7 mouse cellular contexts compared by ENCODE assay signal in the genomic region with DNA sequence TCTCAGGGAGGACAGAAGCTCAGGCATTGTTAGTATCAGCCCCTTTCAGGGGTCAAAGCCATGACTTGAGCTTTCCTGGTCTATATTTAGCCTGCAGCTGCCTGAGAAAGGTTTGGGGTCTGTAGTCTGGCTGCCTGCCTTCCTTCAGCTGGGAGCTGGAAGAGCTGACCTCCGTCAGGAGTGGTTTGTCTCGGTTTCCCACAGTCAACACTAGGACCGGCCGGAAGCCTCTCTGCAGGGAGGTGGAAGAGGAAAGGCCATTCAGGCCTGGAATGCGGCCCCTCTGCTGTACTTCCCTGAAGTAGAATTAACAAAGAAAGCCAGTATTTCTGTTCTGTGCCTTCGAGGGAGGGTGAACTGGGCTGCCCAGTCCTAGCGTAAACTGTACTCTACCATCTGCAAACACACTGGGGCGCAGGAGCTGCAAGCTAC.
DNase-seq lines count a peak whose midpoint lies in the region; ATAC-seq and TF ChIP-seq lines count a peak whose summit lies in the region.

No protein-coding gene starts in this region.

- no peaks in the 10 kb centered on the region for H3K36me3 ChIP-seq in embryonic facial prominence, embryonic 14.5 days (ENCODE audit: control insufficient read depth, insufficient read depth, low read length)
- H3K36me3 ChIP-seq in hindbrain, embryonic 13.5 days: no peaks in the 10 kb centered on the region
- no peaks in the 10 kb centered on the region for H3K36me3 ChIP-seq in liver, adult 2 months (ENCODE audit: control insufficient read depth, insufficient read depth, low read length)
- H3K36me3 ChIP-seq in neural tube, embryonic 15.5 days: no peaks in the 10 kb centered on the region

- H3K79me2 ChIP-seq in liver, adult 2 months (ENCODE audit: control insufficient read depth, insufficient read depth, low read length): peaks cover 4% of the 10 kb centered on the region; the same call in 1 of the 2 replicates

- whole genome bisulfite sequencing in embryonic facial prominence, embryonic 14.5 days: 29% methylated on average over 8 of the region's 8 CpGs
- WGBS in hindbrain, embryonic 13.5 days: 27% methylated on average over 8 of the region's 8 CpGs
- WGBS in liver, adult 2 months: 71% methylated on average over 8 of the region's 8 CpGs
- WGBS in neural tube, embryonic 15.5 days: 29% methylated on average over 8 of the region's 8 CpGs

- peak; percentile 59 to 62 for DNase-seq in adrenal gland, postnatal 36 days
- DNase-seq in embryonic facial prominence, embryonic 14.5 days (ENCODE audit: low spot score): peak; percentile 87
- no peak for DNase-seq in liver, adult 2 months (ENCODE audit: extremely low read depth, low read depth, low spot score)
- DNase-seq in left cerebral cortex, adult 8-10 months (ENCODE audit: low spot score in 2 of 2): no peak

- no peaks in the 10 kb centered on the region for H3K27me3 ChIP-seq in embryonic facial prominence, embryonic 14.5 days (replicated peaks; ENCODE audit: control insufficient read depth, insufficient read depth, low read length)
- H3K27me3 ChIP-seq in hindbrain, embryonic 13.5 days: no peaks in the 10 kb centered on the region
- no peaks in the 10 kb centered on the region for H3K27me3 ChIP-seq in liver, adult 2 months (ENCODE audit: control insufficient read depth, insufficient read depth, low read length)
- H3K27me3 ChIP-seq in neural tube, embryonic 15.5 days (replicated peaks): no peaks in the 10 kb centered on the region

- peak overlapping the region; percentile 5; the same call in 1 of the 2 replicates for H3K4me3 ChIP-seq in embryonic facial prominence, embryonic 14.5 days (ENCODE audit: low read depth, low read length)
- no peak overlapping the region for H3K4me3 ChIP-seq in hindbrain, embryonic 13.5 days
- no peak overlapping the region for H3K4me3 ChIP-seq in liver, adult 2 months (ENCODE audit: insufficient read depth, low read depth, low read length)
- H3K4me3 ChIP-seq in neural tube, embryonic 15.5 days (replicated peaks): no peak overlapping the region

- peak; percentile 59 for ATAC-seq in embryonic facial prominence, embryonic 14.5 days (ENCODE audit: low read depth)
- no peak for ATAC-seq in hindbrain, embryonic 13.5 days (ENCODE audit: low FRiP score)
- no peak for ATAC-seq in neural tube, embryonic 15.5 days (ENCODE audit: low FRiP score)
- ATAC-seq in megakaryocyte progenitor cell, adult 5-6 weeks (replicated peaks; ENCODE audit: poor library complexity): no peak

- peak overlapping the region; percentile 55 for H3K4me2 ChIP-seq in embryonic facial prominence, embryonic 14.5 days (ENCODE audit: low read depth, low read length)
- peak overlapping the region; percentile 43; the same call in 1 of the 2 replicates for H3K4me2 ChIP-seq in hindbrain, embryonic 13.5 days
- H3K4me2 ChIP-seq in neural tube, embryonic 15.5 days: peak overlapping the region; percentile 46

- TF ChIP-seq POLR2A in liver, adult 2 months (IDR thresholded peaks at IDR 0.05; ENCODE audit: extremely low read depth, insufficient read depth, low read length): no peak

- H3K9me3 ChIP-seq in embryonic facial prominence, embryonic 14.5 days (ENCODE audit: control insufficient read depth, low read length): no peaks in the 10 kb centered on the region
- H3K9me3 ChIP-seq in hindbrain, embryonic 13.5 days: no peaks in the 10 kb centered on the region
- no peaks in the 10 kb centered on the region for H3K9me3 ChIP-seq in neural tube, embryonic 15.5 days (replicated peaks)

- TF ChIP-seq CTCF in liver, adult 2 months (IDR thresholded peaks at IDR 0.05; ENCODE audit: low read depth, low read length): no peak

- H3K9ac ChIP-seq in embryonic facial prominence, embryonic 14.5 days (ENCODE audit: low read depth, low read length): no peak overlapping the region; the same call in 1 of the 2 replicates
- no peak overlapping the region for H3K9ac ChIP-seq in hindbrain, embryonic 13.5 days
- no peak overlapping the region; the same call in 1 of the 2 replicates for H3K9ac ChIP-seq in liver, adult 2 months (ENCODE audit: low read depth, low read length)
- no peak overlapping the region for H3K9ac ChIP-seq in neural tube, embryonic 15.5 days (replicated peaks)

- H3K27ac ChIP-seq in embryonic facial prominence, embryonic 14.5 days (replicated peaks; ENCODE audit: low read depth, low read length): peak overlapping the region; percentile 81
- peak overlapping the region; percentile 82 for H3K27ac ChIP-seq in hindbrain, embryonic 13.5 days
- H3K27ac ChIP-seq in liver, adult 2 months (replicated peaks; ENCODE audit: insufficient read depth, low read depth, low read length): peak overlapping the region; percentile 70
- peak overlapping the region; percentile 82 for H3K27ac ChIP-seq in neural tube, embryonic 15.5 days (replicated peaks)

- peaks cover 44% of the 10 kb centered on the region for H3K4me1 ChIP-seq in embryonic facial prominence, embryonic 14.5 days (ENCODE audit: control insufficient read depth, insufficient read depth, low read length)
- peaks cover 42% of the 10 kb centered on the region for H3K4me1 ChIP-seq in hindbrain, embryonic 13.5 days (replicated peaks)
- H3K4me1 ChIP-seq in liver, adult 2 months (ENCODE audit: control insufficient read depth, insufficient read depth, low read length): peaks cover 2% of the 10 kb centered on the region
- H3K4me1 ChIP-seq in neural tube, embryonic 15.5 days: peaks cover 34% of the 10 kb centered on the region

Comparison
In these comparisons a context has a peak if more than half of its experiments do, and no peak if none do; other contexts are left out.
1. DNase-seq: peak in adrenal gland, postnatal 36 days (2 of 2) and embryonic facial prominence, embryonic 14.5 days (single experiment); none in liver, adult 2 months (single experiment) and left cerebral cortex, adult 8-10 months (0 of 2).
2. Peak in every context shown above with its lines, with median percentiles within 50 percentile points of each other: H3K27ac ChIP-seq and H3K4me2 ChIP-seq.